Mouse (Mus musculus): ENCODE data around the gene Bricd5. TPM values are rescaled to one million over a fixed set of nuclear protein-coding genes. Genes with fewer than 3 reads are reported as not detected.

Gene Bricd5
- polyA plus RNA-seq, 1 experiment from 2014 or later = 0.18 TPM

DNA sequence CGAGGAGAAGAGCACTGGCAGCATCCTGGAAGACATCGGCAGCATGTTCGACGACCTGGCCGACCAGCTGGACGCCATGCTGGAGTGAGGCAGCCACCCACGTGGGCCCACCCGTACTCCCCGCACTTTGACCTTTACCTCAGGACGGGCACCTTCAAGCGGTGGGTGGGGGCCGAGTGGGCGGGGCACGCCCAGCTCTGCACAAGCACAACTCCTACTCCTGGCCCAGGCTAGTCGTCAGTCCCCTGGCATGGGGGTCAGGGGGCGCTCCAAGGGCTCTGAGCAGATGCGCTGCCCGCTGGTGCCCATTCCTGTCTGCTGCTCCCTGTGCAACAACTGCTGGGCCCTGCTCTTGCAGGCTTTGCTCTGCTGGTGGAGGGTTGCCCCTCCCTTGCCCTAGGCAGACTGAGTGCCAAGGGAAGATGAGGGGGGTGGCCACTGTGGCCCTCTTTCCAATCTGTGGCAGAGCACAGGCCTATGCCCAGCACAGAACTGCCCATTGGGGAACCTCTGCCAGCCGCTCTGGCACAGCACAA is 33.5 kb downstream of the Bricd5 start:
- Histone ChIP-seq H3K4me3 (peak overlapping the region; percentile 33; the same call in 1 of the 2 replicates), H3K4me1 (replicated peaks) (peaks cover 12% of the 10 kb centered on the region), H3K4me2 (peak overlapping the region; percentile 70), H3K36me3 (peaks cover 43% of the 10 kb centered on the region), H3K27me3 (peaks cover 16% of the 10 kb centered on the region), H3K9me3 (replicated peaks) (no peaks in the 10 kb centered on the region), H3K9ac (no peak overlapping the region), H3K27ac (no peak overlapping the region)
- WGBS = 35% methylated on average over 19 of the region's 19 CpGs
- 0 out of 2 replicates have a peak, but pooled peaks have one; percentile 3 for ATAC-seq (replicated peaks; ENCODE audit: insufficient number of reproducible peaks, insufficient read depth, low FRiP score, low read depth)

DNA sequence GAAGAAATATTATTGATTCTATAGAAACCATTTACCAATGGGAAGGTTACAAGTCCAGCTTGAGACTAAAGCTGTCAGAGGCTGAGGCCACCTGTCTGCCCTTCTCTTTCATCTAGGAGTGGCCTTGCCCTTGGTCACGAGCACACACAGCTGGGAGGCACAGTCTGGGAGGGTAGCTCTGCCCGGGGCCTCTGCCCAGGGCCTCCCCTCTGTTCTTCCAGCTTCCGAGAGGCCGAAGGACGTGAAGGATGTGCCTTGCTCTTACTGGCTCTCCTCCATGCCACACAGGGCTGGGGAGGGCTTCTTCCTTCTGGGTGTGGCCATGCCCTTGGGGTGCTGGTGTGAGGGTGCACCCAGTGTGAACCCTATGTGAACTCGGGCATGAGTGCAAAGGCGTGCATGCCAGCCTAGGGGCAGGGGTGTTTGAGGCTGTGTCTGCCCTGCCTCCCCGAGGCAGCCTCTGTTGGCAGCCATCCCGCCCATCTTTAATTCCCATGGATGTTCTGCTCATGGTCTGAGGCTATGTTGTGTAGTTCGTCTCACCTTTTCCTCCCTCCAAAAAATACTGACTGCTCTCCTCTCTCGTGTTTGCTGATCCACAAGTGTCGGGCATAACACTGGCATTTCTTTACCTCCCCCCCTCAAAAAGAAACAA is 34.2 kb downstream of the Bricd5 start:
- Histone ChIP-seq H3K4me3 (no peak overlapping the region), H3K9ac (no peak overlapping the region), H3K4me2 (no peak overlapping the region), H3K9me3 (replicated peaks) (no peaks in the 10 kb centered on the region), H3K36me3 (peaks cover 47% of the 10 kb centered on the region), H3K27me3 (peaks cover 16% of the 10 kb centered on the region), H3K4me1 (replicated peaks) (peaks cover 12% of the 10 kb centered on the region), H3K27ac (no peak overlapping the region)
- ATAC-seq (replicated peaks; ENCODE audit: insufficient number of reproducible peaks, insufficient read depth, low FRiP score, low read depth) = no peak
- 83% methylated on average over 12 of the region's 12 CpGs for WGBS

DNA sequence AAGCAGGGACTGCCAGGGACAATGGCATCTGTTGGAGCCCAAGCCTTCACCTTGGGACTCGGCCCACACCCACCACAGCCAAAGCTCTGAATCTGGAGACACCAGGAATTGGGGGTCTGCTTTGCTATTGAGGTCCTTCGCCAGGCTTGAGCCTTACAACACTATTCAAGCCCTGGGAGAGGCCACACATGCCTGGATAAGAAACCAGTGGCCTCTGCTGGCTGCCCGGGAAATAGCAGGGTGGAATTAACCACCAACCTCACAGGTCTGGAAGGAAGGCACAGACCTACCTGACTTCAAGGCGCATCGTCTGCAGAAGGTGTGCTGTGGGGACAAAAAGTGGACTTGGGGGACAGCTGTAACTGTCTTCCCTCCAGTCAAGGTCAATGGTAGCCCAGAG is 39.9 kb downstream of the Bricd5 start:
- peak; percentile 62; the same call in 1 of the 2 replicates for ATAC-seq (replicated peaks; ENCODE audit: insufficient number of reproducible peaks, insufficient read depth, low FRiP score, low read depth)
- Histone ChIP-seq H3K9ac (no peak overlapping the region), H3K27ac (no peak overlapping the region), H3K4me1 (replicated peaks) (no peaks in the 10 kb centered on the region; the same call in 1 of the 2 replicates), H3K36me3 (peaks cover 67% of the 10 kb centered on the region), H3K27me3 (no peaks in the 10 kb centered on the region), H3K9me3 (replicated peaks) (no peaks in the 10 kb centered on the region), H3K4me3 (peak overlapping the region; percentile 15; the same call in 1 of the 2 replicates), H3K4me2 (peak overlapping the region; percentile 28; the same call in 1 of the 2 replicates)
- 49% methylated on average over 5 of the region's 5 CpGs for whole genome bisulfite sequencing

DNA sequence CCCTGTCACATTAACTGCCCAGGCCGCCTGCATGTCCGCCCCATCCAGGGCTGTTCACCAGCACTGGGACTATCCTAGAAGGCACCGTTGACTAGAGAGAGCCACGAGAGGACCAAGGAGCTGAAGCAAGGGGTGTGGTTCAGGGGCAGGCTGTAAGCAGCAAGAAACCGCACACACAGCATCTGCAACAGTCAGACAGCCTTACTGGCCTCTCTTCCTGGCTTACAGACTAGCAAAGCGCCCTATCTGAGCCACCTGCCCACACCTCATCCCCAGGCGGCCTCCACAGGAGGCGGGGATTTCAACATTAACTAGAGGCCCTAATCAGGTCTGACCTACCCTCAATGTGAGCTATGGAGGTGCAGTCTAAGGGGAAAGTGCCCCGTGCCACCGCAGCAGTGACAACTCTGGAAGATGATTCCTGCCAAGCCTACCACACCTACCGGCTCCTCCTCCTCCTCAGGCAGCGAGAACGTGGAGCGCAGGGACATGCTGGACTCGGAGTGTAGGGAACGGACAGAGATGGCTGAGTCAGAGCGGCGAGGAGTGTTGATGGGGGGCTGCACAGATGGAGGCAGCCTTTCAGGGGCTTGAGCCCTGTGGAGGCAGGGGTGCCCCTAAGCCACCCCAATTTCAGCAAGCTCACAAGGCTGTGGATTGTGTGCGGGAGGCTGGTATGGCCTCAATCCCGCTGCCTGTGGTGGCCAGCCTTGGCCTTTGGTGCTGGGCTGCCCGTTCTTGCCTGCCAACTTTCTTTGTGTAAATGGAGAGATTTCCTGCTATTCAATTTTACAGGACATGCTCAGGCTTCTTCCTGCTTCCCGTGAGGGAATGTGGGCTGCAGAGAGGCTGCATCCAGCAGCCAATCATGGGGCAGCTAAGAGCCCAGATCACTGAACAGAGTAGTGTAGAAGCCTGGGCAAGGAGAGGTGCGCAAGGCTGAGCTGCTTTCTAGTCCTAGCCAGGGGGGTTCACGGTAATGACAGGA is 40.9 kb downstream of the Bricd5 start:
- H3K4me3 ChIP-seq = peak overlapping the region; percentile 15
- no peaks in the 10 kb centered on the region for H3K9me3 ChIP-seq (replicated peaks)
- H3K27ac ChIP-seq = peak overlapping the region; percentile 63
- H3K4me1 ChIP-seq (replicated peaks) = no peaks in the 10 kb centered on the region; the same call in 1 of the 2 replicates
- no peaks in the 10 kb centered on the region for H3K27me3 ChIP-seq
- WGBS = 84% methylated on average over 24 of the region's 24 CpGs
- H3K4me2 ChIP-seq = peak overlapping the region; percentile 28; the same call in 1 of the 2 replicates
- no peak overlapping the region for H3K9ac ChIP-seq
- H3K36me3 ChIP-seq = peaks cover 61% of the 10 kb centered on the region
- peak; percentile 63; the same call in 1 of the 2 replicates for ATAC-seq (replicated peaks; ENCODE audit: insufficient number of reproducible peaks, insufficient read depth, low FRiP score, low read depth)

DNA sequence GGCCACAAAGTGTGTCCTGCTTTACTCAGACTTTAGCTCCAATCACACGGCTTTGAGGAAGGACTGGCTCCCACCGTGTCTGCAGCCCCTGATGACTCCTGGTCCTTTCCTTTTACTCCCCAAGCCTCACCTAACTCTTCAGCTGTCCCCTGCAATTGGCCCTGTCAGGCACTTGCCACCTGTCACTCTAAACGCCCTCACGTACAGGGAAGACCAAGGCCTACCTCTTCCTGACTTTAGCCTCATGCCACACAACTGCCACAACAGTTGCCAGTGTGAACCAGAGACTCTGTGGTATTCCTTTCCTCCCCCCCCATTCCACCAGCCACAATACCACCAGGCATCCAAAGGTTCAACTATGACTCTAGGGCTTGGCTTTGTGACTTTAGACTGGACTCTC is 46.8 kb downstream of the Bricd5 start:
- Histone ChIP-seq H3K9ac (no peak overlapping the region), H3K27ac (no peak overlapping the region), H3K4me3 (no peak overlapping the region), H3K36me3 (peaks cover 32% of the 10 kb centered on the region), H3K27me3 (no peaks in the 10 kb centered on the region), H3K9me3 (replicated peaks) (no peaks in the 10 kb centered on the region), H3K4me2 (no peak overlapping the region), H3K4me1 (replicated peaks) (peaks cover 12% of the 10 kb centered on the region)
- 83% methylated on average over 4 of the region's 4 CpGs for WGBS
- no peak for ATAC-seq (replicated peaks; ENCODE audit: insufficient number of reproducible peaks, insufficient read depth, low FRiP score, low read depth)

DNA sequence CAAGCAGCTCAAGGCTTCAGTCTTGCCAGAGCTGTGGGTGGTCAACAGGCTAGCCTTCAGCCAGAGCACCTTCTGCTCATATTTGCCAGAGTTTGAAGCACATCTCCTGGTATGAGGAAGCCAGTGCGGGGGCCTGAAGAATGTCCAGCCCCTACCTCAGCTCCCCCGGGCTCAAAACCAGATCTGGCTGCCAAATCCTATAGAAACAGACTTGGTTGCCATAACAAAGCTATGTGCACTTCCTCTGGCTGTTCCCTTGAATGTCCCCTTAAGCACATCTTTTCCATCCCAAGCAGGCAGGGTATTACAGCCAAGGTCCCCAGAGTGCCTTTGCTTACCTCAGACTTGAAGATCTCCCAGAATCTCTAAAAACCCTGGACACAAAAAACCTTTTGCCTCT is 51.0 kb downstream of the Bricd5 start:
- Histone ChIP-seq H3K27me3 (no peaks in the 10 kb centered on the region), H3K36me3 (peaks cover 4% of the 10 kb centered on the region; the same call in 1 of the 2 replicates), H3K9ac (peak overlapping the region; percentile 9; the same call in 1 of the 2 replicates), H3K27ac (peak overlapping the region; percentile 69), H3K4me1 (replicated peaks) (peaks cover 37% of the 10 kb centered on the region), H3K4me2 (no peak overlapping the region), H3K4me3 (no peak overlapping the region), H3K9me3 (replicated peaks) (no peaks in the 10 kb centered on the region)
- no peak for ATAC-seq (replicated peaks; ENCODE audit: insufficient number of reproducible peaks, insufficient read depth, low FRiP score, low read depth)
- WGBS = 62% methylated on average over 2 of the region's 2 CpGs

Other genes with a start within 250 kb of the Bricd5 start
- gene Ccnf, start 222.4 kb upstream of the Bricd5 start, polyA plus RNA-seq (2015; fragmentation: Nextera tagmentation; extraction: Ambion mirVana) = 29.2 and 36.1 TPM in 2 replicates
- 0.10 TPM in 1 of 2 replicates, not detected in the other for gene Abca17, start 122.8 kb upstream of the Bricd5 start, polyA plus RNA-seq (2015; fragmentation: Nextera tagmentation; extraction: Ambion mirVana)
- 6.0 and 7.8 TPM in 2 replicates for gene Abca3, start 121.9 kb upstream of the Bricd5 start, polyA plus RNA-seq (2015; fragmentation: Nextera tagmentation; extraction: Ambion mirVana)
- gene Rnps1, start 59.3 kb upstream of the Bricd5 start, polyA plus RNA-seq (2015; fragmentation: Nextera tagmentation; extraction: Ambion mirVana) = 186 and 210 TPM in 2 replicates
- gene Eci1, start 47.2 kb upstream of the Bricd5 start, polyA plus RNA-seq (2015; fragmentation: Nextera tagmentation; extraction: Ambion mirVana) = 245 and 301 TPM in 2 replicates
- gene Dnase1l2, start 30.8 kb upstream of the Bricd5 start, polyA plus RNA-seq (2015; fragmentation: Nextera tagmentation; extraction: Ambion mirVana) = 1.1 and 1.2 TPM in 2 replicates
- 20.5 and 29.1 TPM in 2 replicates for gene E4f1, start 3.6 kb upstream of the Bricd5 start, polyA plus RNA-seq (2015; fragmentation: Nextera tagmentation; extraction: Ambion mirVana)
- 60.5 and 63.0 TPM in 2 replicates for gene Pgp, start 3.5 kb upstream of the Bricd5 start, polyA plus RNA-seq (2015; fragmentation: Nextera tagmentation; extraction: Ambion mirVana)
- 15.2 and 18.8 TPM in 2 replicates for gene Mlst8, start 5.2 kb downstream of the Bricd5 start, polyA plus RNA-seq (2015; fragmentation: Nextera tagmentation; extraction: Ambion mirVana)
- 0.39 and 0.94 TPM in 2 replicates for gene Caskin1, start 14.7 kb downstream of the Bricd5 start, polyA plus RNA-seq (2015; fragmentation: Nextera tagmentation; extraction: Ambion mirVana)
- gene Traf7, start 54.1 kb downstream of the Bricd5 start, polyA plus RNA-seq (2015; fragmentation: Nextera tagmentation; extraction: Ambion mirVana) = 59.2 and 84.9 TPM in 2 replicates
- gene Rab26, start 60.3 kb downstream of the Bricd5 start, polyA plus RNA-seq (2015; fragmentation: Nextera tagmentation; extraction: Ambion mirVana) = 0.97 and 1.2 TPM in 2 replicates
- gene Pkd1, start 76.0 kb downstream of the Bricd5 start, polyA plus RNA-seq (2015; fragmentation: Nextera tagmentation; extraction: Ambion mirVana) = 12.4 and 21.1 TPM in 2 replicates
- gene Tsc2, start 158.7 kb downstream of the Bricd5 start, polyA plus RNA-seq (2015; fragmentation: Nextera tagmentation; extraction: Ambion mirVana) = 39.0 and 56.0 TPM in 2 replicates
- 7.7 and 10.9 TPM in 2 replicates for gene Nthl1, start 158.8 kb downstream of the Bricd5 start, polyA plus RNA-seq (2015; fragmentation: Nextera tagmentation; extraction: Ambion mirVana)
- 55.5 and 61.4 TPM in 2 replicates for gene Slc9a3r2, start 176.4 kb downstream of the Bricd5 start, polyA plus RNA-seq (2015; fragmentation: Nextera tagmentation; extraction: Ambion mirVana)
- 0.26 TPM in 1 of 2 replicates, not detected in the other for gene Npw, start 184.6 kb downstream of the Bricd5 start, polyA plus RNA-seq (2015; fragmentation: Nextera tagmentation; extraction: Ambion mirVana)
- 12.5 and 18.1 TPM in 2 replicates for gene Zfp598, start 195.8 kb downstream of the Bricd5 start, polyA plus RNA-seq (2015; fragmentation: Nextera tagmentation; extraction: Ambion mirVana)
- 0.44 and 3.0 TPM in 2 replicates for gene Syngr3, start 216.1 kb downstream of the Bricd5 start, polyA plus RNA-seq (2015; fragmentation: Nextera tagmentation; extraction: Ambion mirVana)
- 26.3 and 26.8 TPM in 2 replicates for gene Gfer, start 222.3 kb downstream of the Bricd5 start, polyA plus RNA-seq (2015; fragmentation: Nextera tagmentation; extraction: Ambion mirVana)
- 0.94 and 1.3 TPM in 2 replicates for gene Noxo1, start 222.3 kb downstream of the Bricd5 start, polyA plus RNA-seq (2015; fragmentation: Nextera tagmentation; extraction: Ambion mirVana)
- 34.4 and 50.9 TPM in 2 replicates for gene Tbl3, start 233.8 kb downstream of the Bricd5 start, polyA plus RNA-seq (2015; fragmentation: Nextera tagmentation; extraction: Ambion mirVana)
- 0.13 TPM in 1 of 2 replicates, not detected in the other for gene Rnf151, start 244.2 kb downstream of the Bricd5 start, polyA plus RNA-seq (2015; fragmentation: Nextera tagmentation; extraction: Ambion mirVana)
- 770 and 917 TPM in 2 replicates for gene Rps2, start 244.2 kb downstream of the Bricd5 start, polyA plus RNA-seq (2015; fragmentation: Nextera tagmentation; extraction: Ambion mirVana)